Mouse (Mus musculus): ENCODE data around the gene Slc44a3.

Slc44a3 gene

DNA sequence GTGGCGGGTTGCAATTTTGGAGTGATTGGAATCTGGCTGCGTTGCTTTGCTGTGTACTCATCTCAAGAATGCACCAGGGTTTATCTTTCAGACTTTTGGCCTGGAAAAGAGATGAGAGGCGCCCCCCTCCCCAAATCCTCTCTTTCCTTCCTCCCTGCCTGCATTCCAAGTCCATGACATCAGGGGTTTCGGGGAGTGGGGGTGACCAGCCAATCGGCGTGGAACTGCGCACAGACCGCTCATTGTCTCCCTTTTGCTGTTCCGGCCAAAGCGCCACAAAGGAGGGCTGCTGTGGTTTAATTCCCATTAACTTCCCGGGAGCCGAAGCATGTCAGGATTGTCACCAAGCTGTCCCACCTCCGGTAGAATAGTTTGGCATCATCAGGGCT, 104.7 kb downstream of the Slc44a3 start:
- DNase-seq (ENCODE audit: low spot score in 2 of 2) = peak; percentile 16 to 37

DNA sequence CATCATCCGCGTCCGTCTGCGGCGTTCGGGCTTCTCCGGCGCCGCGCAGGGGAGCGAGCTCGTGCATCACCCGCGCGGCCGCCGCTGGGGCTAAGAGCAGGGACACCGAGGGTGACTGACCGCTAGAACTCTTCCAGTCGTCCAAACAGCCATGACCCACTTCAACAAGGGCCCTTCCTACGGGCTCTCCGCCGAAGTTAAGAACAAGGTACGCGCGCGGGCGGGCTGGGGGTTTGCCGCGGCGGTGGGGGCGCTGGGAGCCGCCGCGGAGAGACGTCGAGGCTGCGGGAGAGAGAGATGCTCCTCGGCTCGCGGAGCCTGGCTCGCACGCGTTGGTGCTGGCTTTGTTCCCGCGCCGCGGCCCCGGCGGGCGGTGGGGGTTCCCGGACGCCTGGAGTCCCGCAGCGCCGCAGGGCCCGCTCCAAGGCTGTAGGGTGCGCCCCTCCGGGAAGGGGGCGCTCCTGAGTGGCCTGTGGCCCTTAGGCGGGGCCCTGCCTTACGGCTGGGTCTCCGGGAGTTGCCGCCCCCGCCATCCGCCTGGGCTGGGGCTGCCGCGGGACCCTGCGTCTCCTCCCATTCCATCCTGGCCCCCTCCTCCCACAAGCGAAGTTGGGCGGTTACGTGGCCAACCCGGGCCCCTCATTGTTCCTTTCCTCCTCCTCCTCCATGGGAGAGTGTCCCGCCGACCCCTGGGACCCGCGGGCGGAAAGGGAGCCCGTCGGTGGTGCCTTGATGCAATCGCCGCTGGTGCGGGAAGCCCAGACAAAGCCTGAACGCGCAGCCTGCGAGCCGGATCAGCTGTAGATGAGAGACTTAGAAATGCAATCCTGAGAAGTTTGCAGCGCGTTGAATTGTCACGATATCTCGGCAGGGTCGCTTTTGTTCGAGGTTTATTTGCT, 105.3 kb downstream of the Slc44a3 start:
- peak; percentile 20 to 32 for DNase-seq (ENCODE audit: low spot score in 2 of 2)

DNA sequence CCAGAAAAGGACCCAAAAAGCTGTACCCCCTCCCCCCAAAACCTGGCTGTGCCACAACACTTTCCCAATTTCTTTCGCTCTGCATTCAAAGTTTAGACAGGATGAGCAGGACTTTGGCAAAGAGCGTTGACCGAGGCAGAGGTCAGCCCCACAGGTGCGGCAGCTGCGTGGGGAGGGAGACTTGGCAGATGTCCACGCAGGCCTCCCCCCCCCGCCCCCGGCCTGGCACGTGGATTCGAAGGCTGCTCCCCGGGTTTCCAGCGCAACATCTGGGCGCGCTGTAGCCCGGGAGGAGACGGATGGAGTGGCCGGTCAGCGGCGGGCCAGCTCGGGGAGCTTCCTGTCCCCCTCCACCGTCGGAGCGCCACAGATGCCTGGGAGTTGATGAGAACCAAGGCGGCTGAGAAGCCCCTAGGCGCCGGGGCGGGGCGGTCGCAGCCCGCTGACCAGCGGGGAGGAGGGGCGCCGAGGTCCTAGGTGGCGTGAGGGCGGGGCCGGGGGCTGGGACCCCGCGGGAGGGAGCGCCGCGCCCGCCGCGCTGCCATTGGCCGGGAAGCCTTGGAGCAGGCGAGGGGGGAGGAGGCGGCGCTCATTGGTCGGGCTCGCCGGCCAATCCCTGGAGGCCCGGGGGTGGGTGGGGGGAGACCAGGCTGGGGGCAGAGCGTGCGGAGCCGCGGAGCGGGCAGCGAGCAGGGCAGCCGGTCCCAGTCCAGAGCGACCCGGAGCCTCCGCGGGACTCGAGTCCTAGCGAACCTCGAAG, 106.2 kb downstream of the Slc44a3 start, which contains the start of gene Cnn3:
Gene Cnn3 (plus strand): TSS at position 637 of the 760 bp plus-strand sequence.
- DNase-seq (ENCODE audit: low spot score in 2 of 2) = peak; percentile 74 to 80

DNA sequence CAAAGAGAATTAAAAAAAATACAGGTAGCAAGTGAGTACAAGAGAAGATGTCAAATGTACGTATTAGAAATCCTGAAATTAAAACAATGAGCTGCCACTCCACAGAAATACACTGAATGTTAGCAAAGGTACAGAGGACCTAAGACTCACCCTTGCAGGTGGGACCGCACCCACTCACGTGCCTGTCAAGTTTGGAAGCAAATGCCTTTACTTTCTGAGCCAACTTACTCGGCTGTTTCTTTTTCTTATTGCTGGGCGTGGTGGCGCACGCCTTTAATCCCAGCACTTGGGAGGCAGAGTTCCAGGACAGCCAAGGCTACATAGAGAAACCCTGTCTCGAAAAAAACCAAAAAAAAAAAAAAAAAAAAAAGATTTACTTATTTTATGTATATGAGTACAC, 109.8 kb downstream of the Slc44a3 start:
- no peak for DNase-seq (ENCODE audit: low spot score in 2 of 2)

DNA sequence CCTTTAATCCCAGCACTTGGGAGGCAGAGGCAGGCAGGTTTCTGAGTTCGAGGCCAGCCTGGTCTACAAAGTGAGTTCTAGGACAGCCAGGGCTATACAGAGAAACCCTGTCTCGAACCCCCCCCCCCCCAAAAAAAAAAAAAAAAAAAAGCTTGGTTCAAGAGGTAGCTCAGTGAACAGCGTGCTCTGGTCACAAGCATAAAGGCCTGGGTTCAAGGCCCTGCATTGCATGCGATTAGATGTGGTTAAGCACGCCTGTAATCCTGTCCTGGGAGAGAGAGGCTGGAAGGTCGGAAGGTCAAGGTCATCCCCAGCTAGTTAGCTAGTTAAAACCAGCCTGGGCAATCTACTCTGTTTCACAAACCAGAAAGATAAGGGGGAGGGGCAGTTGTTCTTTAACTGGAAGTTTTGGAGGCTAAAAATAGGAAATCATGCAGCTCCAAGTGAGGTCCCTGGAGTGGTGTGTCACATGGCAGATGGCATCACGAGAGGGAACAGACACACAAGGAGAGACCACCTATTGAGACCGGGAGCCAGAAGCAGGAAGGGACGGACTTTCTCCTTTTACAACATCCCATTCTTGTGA, 113.3 kb downstream of the Slc44a3 start:
- no peak for DNase-seq (ENCODE audit: low spot score in 2 of 2)

DNA sequence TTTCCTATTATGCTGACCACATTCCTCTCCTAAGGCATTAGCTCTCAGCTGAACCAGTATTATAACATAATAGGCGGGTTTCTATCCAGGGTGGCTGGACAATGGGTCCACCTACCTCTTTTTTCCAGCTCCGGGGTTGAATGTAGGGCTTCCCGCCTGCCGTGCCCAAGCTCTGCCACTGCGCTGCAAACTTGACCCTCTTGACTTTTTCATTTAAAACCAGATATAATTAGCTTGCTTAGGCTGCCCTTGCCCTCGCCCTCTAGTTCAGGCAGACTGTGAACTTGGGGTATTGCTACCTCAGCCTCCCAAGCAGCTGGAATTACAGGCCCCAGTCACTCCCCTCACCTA, 114.0 kb downstream of the Slc44a3 start:
- DNase-seq (ENCODE audit: low spot score in 2 of 2) = no peak

DNA sequence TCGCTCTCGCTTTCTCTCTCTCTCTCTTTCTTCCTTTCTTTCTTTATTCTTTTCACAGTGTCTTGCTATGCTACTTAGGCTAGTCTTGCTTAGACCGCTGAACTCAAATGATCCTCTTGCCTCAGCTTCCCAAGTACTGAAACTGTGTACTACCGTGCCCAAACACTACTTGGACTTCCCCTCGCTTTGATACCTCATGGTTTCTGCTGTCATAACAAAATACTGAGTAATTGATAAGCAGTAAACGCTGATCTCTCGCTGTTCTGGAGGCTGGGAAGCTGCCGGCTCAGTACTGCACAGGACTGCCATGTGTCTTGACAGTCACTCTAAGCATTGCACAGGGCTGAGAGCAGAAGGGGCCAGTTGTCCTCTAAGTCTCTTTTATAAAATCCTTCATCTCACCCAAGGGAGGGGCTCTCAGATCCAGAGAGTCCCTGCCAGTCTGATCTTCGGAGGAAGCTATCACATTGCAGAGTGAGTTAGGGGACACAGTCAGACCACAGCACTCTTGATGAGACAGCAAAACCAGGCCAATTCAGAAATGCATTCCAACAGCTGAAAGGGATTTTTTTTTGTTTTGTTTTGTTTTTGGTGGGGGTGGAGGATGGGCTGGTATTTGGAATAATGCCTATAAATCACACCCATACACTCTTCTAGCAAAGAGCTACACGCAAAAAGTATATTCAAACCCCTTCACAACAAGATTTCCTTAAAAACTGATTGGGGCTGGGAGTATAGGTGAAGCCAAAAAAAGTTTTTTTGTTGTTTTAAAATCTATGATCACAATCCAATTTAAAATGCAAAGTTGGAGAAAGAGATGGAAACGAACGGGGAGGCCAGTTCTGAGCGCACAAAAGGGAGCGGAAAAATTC, 114.6 kb downstream of the Slc44a3 start:
- no peak for DNase-seq (ENCODE audit: low spot score in 2 of 2)

DNA sequence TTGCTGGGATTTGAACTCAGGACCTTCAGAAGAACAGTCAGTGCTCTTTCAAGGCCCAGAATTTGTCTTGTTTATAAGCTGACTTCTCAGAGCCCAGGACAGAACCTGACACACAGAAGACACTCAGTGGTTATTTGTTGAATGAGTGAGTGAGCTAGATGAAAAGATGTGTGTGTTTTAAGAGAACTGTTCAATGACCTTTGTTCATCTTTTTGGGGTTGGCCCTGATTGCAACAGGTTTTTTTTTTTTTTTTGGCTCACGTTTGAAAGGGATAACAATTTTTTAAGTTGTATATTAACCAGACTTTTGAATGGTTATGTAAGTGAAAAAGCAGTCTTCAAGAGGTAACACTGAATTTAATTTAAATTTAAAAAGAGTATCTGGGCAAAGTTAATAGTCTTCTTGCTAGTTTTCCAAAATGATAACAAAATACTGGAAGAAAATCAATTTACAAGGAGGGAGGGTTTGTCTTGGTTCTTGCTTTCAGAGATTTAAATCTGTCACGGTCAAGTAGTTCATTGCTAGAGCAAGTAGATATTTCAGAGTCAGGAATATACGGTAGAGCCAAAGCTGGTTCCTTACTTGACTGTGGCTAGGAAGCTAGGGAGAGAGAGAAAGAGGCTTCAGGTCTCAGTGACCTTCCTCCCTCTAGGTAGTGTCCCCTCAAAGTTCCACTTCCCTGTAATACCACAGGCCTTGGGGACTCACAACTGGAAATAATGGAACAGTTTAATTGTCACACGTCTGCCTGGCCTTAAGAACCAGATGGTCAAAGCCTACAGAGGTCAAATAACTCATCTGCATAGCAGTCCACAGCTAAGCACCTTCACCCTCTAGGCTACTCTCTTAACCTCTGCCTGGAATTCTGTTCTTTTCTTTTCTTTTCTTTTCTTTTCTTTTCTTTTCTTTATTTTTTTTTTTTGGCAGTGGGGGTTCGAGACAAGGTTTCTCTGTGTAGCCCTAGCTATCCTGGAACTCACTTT, 115.7 kb downstream of the Slc44a3 start:
- DNase-seq (ENCODE audit: low spot score in 2 of 2) = no peak

DNA sequence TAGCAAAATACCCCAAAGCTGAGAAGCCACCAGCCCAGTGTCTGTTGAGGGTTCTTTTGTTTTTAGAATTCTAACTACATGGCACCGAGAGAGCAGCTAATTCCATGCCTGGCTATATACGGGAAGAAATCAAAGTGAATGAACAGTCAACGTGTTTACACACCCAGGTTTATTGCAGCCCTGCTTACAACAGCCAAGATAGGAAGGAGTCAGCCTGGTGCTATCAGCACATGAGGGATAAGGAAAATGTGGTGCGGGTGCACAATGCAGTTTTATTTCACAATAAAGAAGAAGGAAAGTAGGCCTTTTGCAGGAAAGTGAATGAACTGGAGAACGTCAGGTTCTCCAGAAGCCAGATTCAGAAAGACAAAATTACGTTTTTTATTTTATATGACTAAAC, 120.8 kb downstream of the Slc44a3 start:
- no peak for DNase-seq (ENCODE audit: low spot score in 2 of 2)
